Comparison of ENCODE assay signal across 8 mouse cellular contexts in the genomic region with DNA sequence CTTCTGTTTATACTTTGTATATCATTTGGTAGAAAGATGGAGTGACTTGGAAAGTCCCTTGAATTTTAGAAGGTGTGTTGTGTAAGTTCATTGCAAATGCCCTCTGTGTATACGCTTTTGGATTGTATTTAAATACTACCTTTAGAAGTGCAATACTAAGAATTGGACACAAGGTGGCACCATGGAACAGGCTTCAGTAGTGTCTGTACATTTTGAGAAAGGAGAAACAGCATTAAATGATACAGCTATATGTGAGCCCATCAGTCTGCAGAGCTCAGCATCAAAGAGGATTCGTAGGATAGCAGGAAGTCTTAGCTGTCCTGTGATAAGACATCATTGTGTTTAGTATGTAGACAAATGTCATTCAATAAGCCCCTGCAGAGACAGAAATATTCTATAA. TPM values are rescaled to one million over a fixed set of nuclear protein-coding genes. Genes with fewer than 3 reads are reported as not detected.
DNase-seq lines count a peak whose midpoint lies in the region; ATAC-seq and TF ChIP-seq lines count a peak whose summit lies in the region.

No protein-coding gene starts in this region.

- H3K9ac ChIP-seq in lung, embryonic 14.5 days = no peak overlapping the region
- no peak overlapping the region for H3K9ac ChIP-seq in hindbrain, embryonic 12.5 days

- H3K36me3 ChIP-seq in lung, embryonic 14.5 days (ENCODE audit: insufficient read depth) = no peaks in the 10 kb centered on the region
- H3K36me3 ChIP-seq in hindbrain, embryonic 12.5 days = no peaks in the 10 kb centered on the region

- TF ChIP-seq CTCF in lung, embryonic 14.5 days (IDR thresholded peaks at IDR 0.05; ENCODE audit: low read depth) = peak; percentile 65

- H3K4me2 ChIP-seq in lung, embryonic 14.5 days = no peak overlapping the region
- H3K4me2 ChIP-seq in hindbrain, embryonic 12.5 days (replicated peaks) = no peak overlapping the region

- peak; percentile 24; the same call in 1 of the 2 replicates for ATAC-seq in lung, embryonic 14.5 days (ENCODE audit: insufficient read depth)
- 0 out of 2 replicates have a peak, but pooled peaks have one; percentile 61 for ATAC-seq in hindbrain, embryonic 12.5 days (ENCODE audit: low FRiP score)

- H3K9me3 ChIP-seq in lung, embryonic 14.5 days (ENCODE audit: low read depth, low read length) = no peaks in the 10 kb centered on the region
- no peaks in the 10 kb centered on the region for H3K9me3 ChIP-seq in hindbrain, embryonic 12.5 days (replicated peaks)

- DNase-seq in cerebellum, postnatal 14 days = peak; percentile 21 to 38
- DNase-seq in cerebellum, adult 11-12 months = no peak
- DNase-seq in lung, embryonic 14.5 days = peak; percentile 73
- DNase-seq in lung, postnatal 10 days = no peak
- peak; percentile 81 for DNase-seq in retina, embryonic 14.5 days (ENCODE audit: low spot score)
- no peak for DNase-seq in thymus, adult 18-20 months
- no peak for DNase-seq in cerebellum, adult 9-11 months

- no peak overlapping the region for H3K4me3 ChIP-seq in lung, embryonic 14.5 days (ENCODE audit: low read depth, low read length)
- no peak overlapping the region for H3K4me3 ChIP-seq in hindbrain, embryonic 12.5 days

- 26% methylated on average over 2 of the region's 2 CpGs for WGBS in lung, embryonic 14.5 days
- 47% methylated on average over 2 of the region's 2 CpGs for WGBS in hindbrain, embryonic 12.5 days

- no peak overlapping the region for H3K27ac ChIP-seq in lung, embryonic 14.5 days (ENCODE audit: low read depth)
- H3K27ac ChIP-seq in hindbrain, embryonic 12.5 days = no peak overlapping the region

- H3K4me1 ChIP-seq in lung, embryonic 14.5 days (ENCODE audit: insufficient read depth) = no peaks in the 10 kb centered on the region
- H3K4me1 ChIP-seq in hindbrain, embryonic 12.5 days = no peaks in the 10 kb centered on the region

- no peaks in the 10 kb centered on the region for H3K27me3 ChIP-seq in lung, embryonic 14.5 days (ENCODE audit: insufficient read depth, low read length)
- H3K27me3 ChIP-seq in hindbrain, embryonic 12.5 days = no peaks in the 10 kb centered on the region

RNA-seq across cellular contexts. Expression of a gene that starts 5.2 kb away (rescaled TPM):
- polyA plus RNA-seq in lung, embryonic 14.5 days (2014; fragmentation: Nextera tagmentation; extraction: Ambion mirVana) = not detected in 2 replicates
- not detected in 2 replicates for polyA plus RNA-seq in hindbrain, embryonic 12.5 days (2016; fragmentation: Nextera tagmentation; extraction: Ambion mirVana)

RNA-seq across cellular contexts. Expression of a gene that starts 11.3 kb away (rescaled TPM):
- not detected in 2 replicates for polyA plus RNA-seq in lung, embryonic 14.5 days (2014; fragmentation: Nextera tagmentation; extraction: Ambion mirVana)
- polyA plus RNA-seq in hindbrain, embryonic 12.5 days (2016; fragmentation: Nextera tagmentation; extraction: Ambion mirVana) = not detected in 2 replicates

Comparison
In these comparisons a context has a peak if more than half of its experiments do, and no peak if none do; other contexts are left out.
1. DNase-seq: peak in cerebellum, postnatal 14 days (2 of 2), lung, embryonic 14.5 days (single experiment) and retina, embryonic 14.5 days (single experiment); none in cerebellum, adult 11-12 months (single experiment), lung, postnatal 10 days (single experiment), thymus, adult 18-20 months (0 of 2) and cerebellum, adult 9-11 months (single experiment).